Mouse (Mus musculus): Measurements from ENCODE around the gene Tll2.

DNA sequence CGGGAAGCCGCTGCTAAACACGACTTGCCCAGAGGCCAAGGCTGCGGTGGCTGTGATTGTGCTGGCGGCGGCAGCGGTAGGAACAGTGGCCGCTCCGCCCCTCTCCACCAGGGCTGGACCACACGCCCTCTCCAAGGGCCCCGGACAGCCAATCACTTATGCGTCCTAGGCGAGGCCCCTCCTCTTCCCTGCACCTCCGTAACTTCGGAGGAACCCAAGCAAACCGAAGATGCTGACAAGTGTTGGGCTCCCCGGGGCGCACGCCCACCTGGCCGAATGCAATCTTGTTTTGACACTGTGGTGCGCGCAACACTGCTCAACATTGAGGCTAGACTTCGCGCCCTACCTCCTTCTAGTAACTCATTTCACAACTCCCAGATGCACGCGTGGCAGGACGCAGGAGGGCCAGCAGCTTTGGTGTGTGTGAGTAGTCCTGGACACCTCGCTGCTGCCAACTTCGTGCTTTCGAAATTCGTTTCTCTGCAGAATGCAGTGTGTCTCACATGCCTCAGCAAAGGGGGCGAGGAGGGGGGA, at the start of gene Tll2:
- TF ChIP-seq CTCF (IDR thresholded peaks at IDR 0.05; ENCODE audit: low read depth): no peak
- TF ChIP-seq EP300 (IDR thresholded peaks at IDR 0.05; ENCODE audit: low read depth): no peak
